Mouse (Mus musculus): Measurements from ENCODE around the gene Tbc1d13.

Tbc1d13 gene

DNA sequence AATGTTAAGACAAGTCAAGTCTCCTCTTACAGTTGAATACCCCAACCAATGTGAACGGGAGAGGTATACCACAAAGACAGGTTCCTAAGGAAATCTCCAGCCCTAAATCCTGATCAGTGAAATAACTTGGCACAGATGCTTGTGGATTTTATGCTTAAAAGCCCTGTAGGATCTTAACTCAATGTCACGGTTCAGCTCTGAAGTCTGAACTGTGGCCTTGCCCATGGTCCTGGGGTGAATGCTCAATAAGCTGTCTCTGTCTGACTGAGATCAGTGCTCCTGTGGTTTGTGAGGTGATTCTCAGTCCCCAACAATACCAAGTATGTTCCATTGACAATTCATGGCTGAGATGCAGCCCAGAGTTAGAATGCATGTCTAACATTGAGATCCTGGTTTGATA is 48.9 kb downstream of the Tbc1d13 start:
- no peak for DNase-seq

DNA sequence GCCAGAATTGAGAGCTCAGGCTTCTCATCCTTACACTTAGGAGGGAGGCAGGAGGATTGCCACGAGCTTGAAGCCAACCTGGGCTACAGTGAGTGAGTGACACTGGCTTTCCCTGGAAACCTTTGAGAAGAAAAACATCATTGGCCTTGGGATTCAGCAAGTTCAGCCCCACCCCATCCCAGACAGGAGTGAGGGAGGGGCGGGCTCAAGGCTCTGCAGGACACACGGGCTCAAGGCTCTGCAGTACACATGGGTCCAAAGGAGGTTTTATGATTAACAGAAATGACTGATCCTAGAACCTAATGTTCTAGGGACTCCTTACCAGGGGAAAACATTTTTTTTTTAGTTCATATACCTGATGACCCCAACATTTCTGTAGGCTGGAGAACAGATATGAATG is 50.2 kb downstream of the Tbc1d13 start:
- DNase-seq: peak; percentile 61

DNA sequence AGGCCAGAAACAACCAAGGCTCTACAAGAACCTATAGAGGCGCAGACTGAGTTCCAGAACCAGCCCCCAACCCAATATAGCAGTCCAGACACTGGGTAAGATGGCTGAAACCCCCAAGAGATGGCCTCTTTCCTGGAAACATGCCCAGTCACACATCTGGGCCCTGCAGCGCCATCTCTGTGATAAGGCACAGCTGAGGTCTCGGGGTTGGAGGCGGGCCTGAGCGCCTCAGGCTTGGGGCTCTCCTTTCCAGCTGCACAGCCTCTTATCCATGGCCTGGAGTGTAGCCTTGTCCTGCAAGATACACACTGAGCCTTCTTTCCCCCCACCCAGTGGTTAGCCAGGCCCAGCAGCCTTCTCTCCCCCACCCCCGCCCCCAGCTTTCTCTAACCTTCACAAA is 51.7 kb downstream of the Tbc1d13 start:
- no peak for DNase-seq

DNA sequence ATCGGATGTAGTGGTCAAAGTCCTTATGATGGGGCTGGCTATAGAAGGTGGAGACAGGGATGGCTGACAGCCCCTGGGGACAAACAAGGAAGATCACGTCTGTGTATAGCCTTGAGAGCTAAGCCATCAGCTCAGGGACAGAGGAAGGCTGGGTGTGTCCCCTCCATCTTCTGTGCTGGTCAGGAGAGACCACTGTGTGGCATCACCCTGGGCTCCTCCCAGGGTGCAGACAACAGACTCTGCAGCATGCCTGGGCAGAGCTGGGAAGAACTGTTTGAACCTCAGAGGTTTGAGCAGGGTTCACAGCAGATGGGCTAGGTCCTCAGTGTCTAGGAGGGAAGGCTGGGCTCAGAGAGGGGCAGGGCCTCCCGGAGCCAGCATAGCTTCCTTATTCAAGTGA is 52.1 kb downstream of the Tbc1d13 start:
- DNase-seq: no peak

DNA sequence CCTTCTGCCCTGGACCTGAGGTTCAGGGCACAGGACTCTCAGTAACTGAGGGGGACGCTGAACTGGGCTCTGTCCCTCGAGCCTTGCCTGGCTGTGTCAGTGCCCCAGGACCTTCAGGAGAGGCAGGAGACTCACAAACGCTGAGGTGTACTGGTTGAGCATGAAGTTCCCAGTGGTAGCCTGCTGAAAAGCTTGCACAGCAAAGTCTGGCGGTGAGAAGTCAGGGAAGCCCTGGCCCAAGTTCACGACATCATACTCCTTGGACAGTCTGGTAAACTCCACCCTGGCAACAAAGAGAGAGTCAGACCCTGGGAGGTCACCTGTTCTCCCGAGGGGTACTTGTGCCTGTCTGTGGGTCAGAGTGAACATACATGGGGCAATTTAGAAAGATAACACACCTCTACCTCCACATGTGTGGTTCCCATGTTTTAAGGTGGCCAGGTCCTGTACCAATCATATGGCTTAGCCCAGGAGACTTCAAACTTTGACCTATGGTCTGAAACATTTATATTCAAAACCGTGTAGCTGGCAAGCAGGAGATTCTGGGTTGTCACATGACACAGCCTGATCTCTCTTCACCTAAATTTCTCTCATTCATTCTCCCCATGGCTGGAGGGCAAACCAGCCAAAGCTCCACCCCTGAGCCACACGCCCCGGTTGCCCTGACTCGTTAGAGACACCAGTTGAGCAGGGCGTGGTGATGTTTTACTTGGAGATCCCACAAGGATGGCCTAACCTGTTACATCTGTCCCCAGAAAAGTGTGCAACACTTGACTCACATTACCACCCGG is 58.4 kb downstream of the Tbc1d13 start:
- DNase-seq: peak; percentile 62

GRCm38 (mm10) chr2:30194656-30195055 is 61.1 kb downstream of the Tbc1d13 start:
- DNase-seq: no peak

DNA sequence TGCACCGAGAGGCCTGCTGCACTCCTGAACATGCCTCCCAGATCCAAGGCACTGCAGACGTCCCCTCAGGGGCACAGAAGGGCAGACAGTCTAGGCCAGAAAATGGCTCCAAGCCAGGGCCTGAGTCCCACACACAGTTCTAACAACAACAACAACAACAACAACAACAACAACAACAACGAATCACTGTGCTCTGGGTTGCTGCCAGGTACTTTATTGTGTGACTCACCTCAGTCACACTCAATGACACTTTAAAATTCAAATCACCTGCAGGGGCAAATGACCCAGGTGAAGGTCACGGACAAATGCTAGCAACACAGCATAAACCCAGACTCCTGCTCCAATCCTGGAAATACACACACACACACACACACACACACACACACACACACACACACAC is 64.5 kb downstream of the Tbc1d13 start:
- peak; percentile 59 for DNase-seq

GRCm38 (mm10) chr2:30199984-30200383 is 66.4 kb downstream of the Tbc1d13 start:
- no peak for DNase-seq

DNA sequence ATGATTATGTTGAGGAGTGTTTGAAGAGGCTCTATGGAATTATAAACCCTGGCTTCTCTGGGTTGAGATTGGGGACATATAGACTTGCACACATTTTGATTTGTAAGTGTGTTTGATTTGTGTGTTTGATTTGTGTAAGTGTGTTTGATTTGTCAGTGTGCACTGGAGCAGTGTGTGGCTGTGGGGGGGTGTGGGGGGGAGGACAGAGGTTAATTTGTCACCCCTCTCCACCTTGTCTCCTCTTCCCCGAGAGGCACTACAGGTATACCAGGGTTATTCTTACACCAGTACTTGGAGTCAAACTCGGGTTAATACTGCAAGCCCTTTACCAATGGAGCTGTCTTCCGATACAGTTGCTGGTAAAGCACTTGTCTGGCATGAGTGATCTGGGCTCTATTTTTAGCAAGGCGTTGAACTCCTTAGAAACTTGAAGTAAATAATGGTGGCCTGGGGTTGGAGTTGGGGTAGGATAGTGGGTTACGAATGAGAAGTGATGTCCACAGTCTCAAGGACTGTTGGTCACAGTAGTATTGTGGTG is 66.9 kb downstream of the Tbc1d13 start:
- DNase-seq: no peak

Data from kidney, adult 18-20 months (tissue).